Mouse (Mus musculus) testis, adult 2 months (tissue): ENCODE results near the gene Nap1l1. TPM values are rescaled to one million over a fixed set of nuclear protein-coding genes. Genes with fewer than 3 reads are reported as not detected.
A peak's percentile ranks its signal among the peaks of the same experiment; 100 is the strongest.

Experiments used
- H3K27ac ChIP-seq: fragments of 200-500 bp; 2 replicates; pipeline ENCODE4 v1.5.1; 2012; ENCODE audit warnings: low read depth, low read length; ENCODE audit not compliant: control insufficient read depth, insufficient read depth
- H3K27me3 ChIP-seq: fragments of 200-500 bp; 2 replicates; pipeline ENCODE4 v1.6.1; 2012; ENCODE audit warnings: mild to moderate bottlenecking, low read length, moderate library complexity; ENCODE audit not compliant: control insufficient read depth, insufficient read depth
- H3K36me3 ChIP-seq: fragments of 200-500 bp; 2 replicates; pipeline ENCODE4 v1.6.1; 2012; ENCODE audit warnings: mild to moderate bottlenecking, low read length; ENCODE audit not compliant: control insufficient read depth, insufficient read depth
- H3K4me1 ChIP-seq: fragments of 200-500 bp; 2 replicates; pipeline ENCODE4 v1.6.1; 2012; ENCODE audit warnings: low read length; ENCODE audit not compliant: control insufficient read depth, insufficient read depth
- H3K4me3 ChIP-seq: fragments of 200-500 bp; 2 replicates; pipeline ENCODE4 v1.5.1; 2012; ENCODE audit warnings: low read depth, mild to moderate bottlenecking, low read length, moderate library complexity, mixed read lengths; ENCODE audit not compliant: control insufficient read depth
- CTCF ChIP-seq: fragments of 200-500 bp; IDR thresholded peaks from 2 replicates; pipeline ENCODE4 v1.5.1; 2012; ENCODE audit warnings: low read depth, mild to moderate bottlenecking, inconsistent platforms, low read length, moderate library complexity; ENCODE audit not compliant: control insufficient read depth, insufficient read depth, insufficient replicate concordance
- POLR2A ChIP-seq: fragments of 200-500 bp; IDR thresholded peaks from 2 replicates; pipeline ENCODE4 v1.6.1; 2012; ENCODE audit warnings: low read depth, mild to moderate bottlenecking, inconsistent platforms, low read length, moderate library complexity; ENCODE audit not compliant: control insufficient read depth
- polyA plus RNA-seq: library from polyadenylated mRNA; depleted of rRNA; stranded (reverse); fragments of >200 nt; gene quantifications from 2 replicates; pipeline ENCODE4 v1.2.3, GENCODE M21; 2012

Gene Nap1l1
- polyA plus RNA-seq, 1 experiment: 23.5 TPM

- Histone ChIP-seq H3K4me1 (peaks cover 18% of the 10 kb centered on the region), H3K4me3 (no peak overlapping the region), H3K27me3 (0 out of 2 replicates have a peak, but pooled peaks cover 2% of the 10 kb centered on the region), H3K27ac (no peak overlapping the region), H3K36me3 (no peaks in the 10 kb centered on the region)
- TF ChIP-seq CTCF (no peak), POLR2A (no peak)
Observed at GRCm38 (mm10) chr10:111504606-111505005, 31.6 kb downstream of the Nap1l1 start.

GRCm38 (mm10) chr10:111505406-111505805 is 32.4 kb downstream of the Nap1l1 start:
- Histone ChIP-seq H3K27me3 (0 out of 2 replicates have a peak, but pooled peaks cover 2% of the 10 kb centered on the region), H3K27ac (no peak overlapping the region), H3K4me3 (no peak overlapping the region), H3K4me1 (peaks cover 18% of the 10 kb centered on the region), H3K36me3 (no peaks in the 10 kb centered on the region)
- no peak for TF ChIP-seq CTCF
- no peak for TF ChIP-seq POLR2A

DNA sequence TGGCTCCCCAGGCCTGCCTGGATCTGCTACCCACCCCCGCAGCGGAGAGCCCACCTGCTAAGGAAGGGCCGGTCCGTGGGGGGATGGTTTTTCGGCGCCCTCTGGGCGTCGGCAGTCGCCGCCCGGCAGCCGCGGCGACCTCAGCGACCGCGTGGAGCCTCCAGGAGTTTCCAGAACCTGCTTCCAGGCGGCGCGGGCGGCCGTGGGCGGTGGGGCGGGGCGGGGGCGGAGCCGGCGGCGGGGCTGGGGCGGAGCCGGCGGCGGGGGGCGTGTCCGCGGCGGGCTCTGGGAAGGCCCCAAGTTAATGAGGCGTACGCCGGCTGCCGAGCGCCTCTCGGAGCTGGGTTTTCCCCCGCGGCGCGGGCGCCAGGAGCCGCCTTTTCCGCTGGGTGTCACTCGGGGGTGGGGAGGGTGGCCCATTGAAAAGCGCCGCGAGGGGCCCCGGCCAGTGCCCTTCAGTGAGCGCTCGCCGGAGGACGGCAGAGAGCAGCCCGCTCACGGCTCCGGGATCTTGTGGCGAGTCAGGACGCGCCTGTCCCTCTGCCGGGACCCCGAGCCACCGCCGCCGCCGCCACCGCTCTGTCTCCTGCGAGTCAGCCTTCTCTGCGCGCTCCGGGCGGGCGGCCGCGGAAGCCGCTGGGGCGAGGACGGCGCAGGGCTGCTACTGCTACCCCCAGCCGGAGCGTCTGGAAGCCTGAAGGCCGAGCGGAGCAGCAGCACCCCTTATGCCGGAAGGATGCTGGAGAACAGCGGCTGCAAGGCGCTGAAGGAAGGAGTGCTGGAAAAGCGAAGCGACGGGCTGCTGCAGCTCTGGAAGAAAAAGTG is 33.3 kb downstream of the Nap1l1 start, which contains the start of gene Phlda1:
Phlda1 (plus strand) TSS at position 186 of the 825 bp plus-strand sequence.
- TF ChIP-seq CTCF: no peak
- peak; percentile 43; the same call in 1 of the 2 replicates for TF ChIP-seq POLR2A
- H3K27ac ChIP-seq: peak within 1 kb of the TSS; percentile 23; the same call in 1 of the 2 replicates
- peaks cover 18% of the 10 kb centered on the region for H3K4me1 ChIP-seq
- H3K36me3 ChIP-seq: no peaks in the 10 kb centered on the region
- peak within 1 kb of the TSS; percentile 79 for H3K4me3 ChIP-seq
- H3K27me3 ChIP-seq: 0 out of 2 replicates have a peak, but pooled peaks cover 2% of the 10 kb centered on the region

- H3K4me1 ChIP-seq: peaks cover 18% of the 10 kb centered on the region
Observed at GRCm38 (mm10) chr10:111506926-111507459, 34.0 kb downstream of the Nap1l1 start.

GRCm38 (mm10) chr10:111507460-111508211 is 34.6 kb downstream of the Nap1l1 start:
- Histone ChIP-seq H3K27ac (no peak overlapping the region), H3K4me1 (peaks cover 18% of the 10 kb centered on the region), H3K36me3 (no peaks in the 10 kb centered on the region), H3K27me3 (0 out of 2 replicates have a peak, but pooled peaks cover 2% of the 10 kb centered on the region), H3K4me3 (peak overlapping the region; percentile 74)
- TF ChIP-seq POLR2A (no peak), CTCF (no peak)

More at GRCm38 (mm10) chr10:111506926-111507459, 34.0 kb downstream of the Nap1l1 start:
- H3K36me3 ChIP-seq: no peaks in the 10 kb centered on the region
- TF ChIP-seq POLR2A (no peak), CTCF (no peak)
- peak overlapping the region; percentile 74 for H3K4me3 ChIP-seq
- 0 out of 2 replicates have a peak, but pooled peaks cover 2% of the 10 kb centered on the region for H3K27me3 ChIP-seq
- H3K27ac ChIP-seq: peak overlapping the region; percentile 23; the same call in 1 of the 2 replicates

DNA sequence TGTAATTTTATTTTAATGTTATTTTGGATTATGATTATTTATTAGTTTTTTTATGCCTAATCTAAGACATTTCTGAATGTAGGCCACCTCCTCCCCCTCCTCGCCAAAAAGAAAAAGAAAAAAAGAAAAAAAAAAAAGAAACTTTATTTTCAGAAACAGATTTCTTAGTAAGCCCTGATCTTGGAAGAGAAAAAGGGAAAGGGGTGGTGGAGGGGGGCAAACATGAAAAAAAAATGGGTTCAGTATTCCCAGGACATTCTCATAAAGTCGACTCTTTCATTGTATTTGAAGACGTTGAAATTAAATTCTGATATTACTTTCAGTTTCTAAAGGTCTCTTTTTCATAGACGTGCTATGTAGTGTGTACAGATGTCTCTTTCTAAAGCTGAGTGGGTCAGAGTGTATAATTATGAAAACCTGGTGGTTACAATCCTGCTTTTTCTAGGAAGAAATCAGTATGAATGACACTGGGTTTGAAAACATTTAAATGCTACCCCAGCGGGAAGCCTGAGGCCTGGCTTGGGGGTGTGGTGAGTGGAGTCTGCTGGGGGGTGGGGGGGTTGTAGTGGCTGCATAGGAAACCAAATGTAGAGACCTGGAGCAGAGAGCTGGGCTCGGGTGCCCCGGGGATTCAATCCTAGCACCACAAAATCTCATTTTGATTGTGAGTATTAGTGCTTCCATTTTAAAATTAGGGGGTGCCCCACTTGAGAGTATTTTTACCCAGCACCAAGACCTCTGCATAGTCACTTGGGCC is 35.5 kb downstream of the Nap1l1 start:
- H3K27ac ChIP-seq: no peak overlapping the region
- no peaks in the 10 kb centered on the region for H3K36me3 ChIP-seq
- 0 out of 2 replicates have a peak, but pooled peaks cover 2% of the 10 kb centered on the region for H3K27me3 ChIP-seq
- no peak overlapping the region for H3K4me3 ChIP-seq
- TF ChIP-seq CTCF (no peak), POLR2A (no peak)
- peaks cover 18% of the 10 kb centered on the region for H3K4me1 ChIP-seq

DNA sequence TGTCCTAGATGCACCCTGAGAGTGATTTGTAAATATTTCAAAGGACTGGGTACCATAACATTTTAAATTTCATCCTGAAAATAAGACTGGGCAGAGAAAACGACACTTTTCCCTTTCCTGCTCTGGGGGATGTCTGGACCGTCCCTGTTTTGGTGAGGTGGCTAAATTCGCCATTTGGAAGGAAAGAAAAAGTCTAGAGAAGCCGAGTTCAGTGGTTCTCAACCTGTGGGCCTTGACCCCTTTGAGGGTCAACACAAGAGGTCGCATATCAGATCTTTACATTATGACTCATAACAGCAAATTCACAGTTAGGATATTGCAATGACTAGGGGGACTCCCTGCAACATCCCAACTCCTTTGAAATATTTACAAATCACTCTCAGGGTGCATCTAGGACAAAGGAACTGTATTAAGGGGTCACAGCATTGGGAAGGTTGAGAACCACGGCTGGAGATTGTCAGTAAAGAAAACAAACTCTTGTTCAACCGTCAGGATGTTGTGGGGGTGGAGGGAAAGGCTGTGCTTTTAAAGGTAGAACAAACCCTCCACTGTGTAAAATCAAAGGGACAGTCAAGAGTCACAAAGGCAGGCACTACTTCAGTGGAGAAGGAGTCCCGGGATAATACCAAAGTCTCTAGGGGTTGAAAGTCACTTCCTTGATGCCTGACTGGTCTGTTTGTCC is 36.2 kb downstream of the Nap1l1 start:
- Histone ChIP-seq H3K27ac (no peak overlapping the region), H3K4me1 (peaks cover 18% of the 10 kb centered on the region), H3K4me3 (no peak overlapping the region)

More for the DNA sequence above, 36.2 kb downstream of the Nap1l1 start:
- TF ChIP-seq CTCF (no peak), POLR2A (no peak)
- no peaks in the 10 kb centered on the region for H3K36me3 ChIP-seq
- H3K27me3 ChIP-seq: 0 out of 2 replicates have a peak, but pooled peaks cover 2% of the 10 kb centered on the region
